Mouse (Mus musculus) mature B cell (primary cell): ENCODE data around the gene Gm8257.
"Not testable (repeated sequence)": the region's sequence is repeated elsewhere in the genome, so short reads cannot be mapped to it uniquely, and the experiment has no call there.

Source experiments
- in situ Hi-C: fragments of 300-500 bp; cut with MboI; formaldehyde crosslinking; loops from 2 replicates; pipeline ENCODE4 v1.14.3; 2019

Gm8257 gene

DNA sequence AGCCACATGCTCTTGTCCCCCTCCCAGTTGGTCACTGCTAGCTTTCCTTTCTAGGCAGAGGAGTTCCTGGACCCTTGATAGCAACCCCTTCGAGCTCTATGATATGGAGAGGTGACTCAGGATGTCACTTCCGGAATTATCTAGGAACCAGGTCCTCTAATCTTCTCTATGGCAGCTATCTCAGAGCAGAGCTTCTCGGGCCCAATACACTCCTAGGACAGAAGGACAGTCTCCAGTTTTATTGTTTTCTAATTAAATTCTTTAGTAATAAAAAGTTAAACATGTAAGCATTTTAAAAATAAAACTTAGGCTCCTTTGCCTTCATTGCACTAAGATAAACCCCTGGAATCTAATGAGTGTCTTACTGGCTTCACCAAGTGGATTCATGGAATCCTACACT is at the start of gene Gm8257:
Gene Gm8257, minus strand, starts transcription at position 101 of the 400 bp plus-strand sequence.
- in situ Hi-C loops, result not testable (repeated sequence)

DNA sequence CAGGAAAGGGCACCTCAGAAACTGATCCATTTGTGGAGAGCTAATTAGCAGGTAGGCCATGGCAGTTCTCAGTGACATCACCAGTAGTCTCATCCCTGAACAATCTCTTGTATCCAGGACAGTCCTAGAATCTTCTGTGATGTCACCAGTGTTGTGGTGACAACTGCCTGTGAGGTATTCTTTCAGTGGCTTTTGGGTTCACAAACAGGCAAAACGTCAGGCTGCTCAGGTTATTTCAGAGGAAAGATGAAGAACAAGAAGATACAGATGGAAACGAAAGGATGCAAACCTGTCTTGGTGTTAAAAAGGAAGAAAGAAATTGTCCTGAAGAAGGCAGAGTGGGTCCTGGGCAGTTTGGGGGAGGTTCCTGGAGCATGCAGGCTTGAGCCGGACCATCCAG is 44.0 kb upstream of the Gm8257 start, which contains the start of gene Gm8267:
Gene Gm8267, minus strand, starts transcription at position 101 of the 400 bp plus-strand sequence.
- in situ Hi-C loops, result no loop called here

DNA sequence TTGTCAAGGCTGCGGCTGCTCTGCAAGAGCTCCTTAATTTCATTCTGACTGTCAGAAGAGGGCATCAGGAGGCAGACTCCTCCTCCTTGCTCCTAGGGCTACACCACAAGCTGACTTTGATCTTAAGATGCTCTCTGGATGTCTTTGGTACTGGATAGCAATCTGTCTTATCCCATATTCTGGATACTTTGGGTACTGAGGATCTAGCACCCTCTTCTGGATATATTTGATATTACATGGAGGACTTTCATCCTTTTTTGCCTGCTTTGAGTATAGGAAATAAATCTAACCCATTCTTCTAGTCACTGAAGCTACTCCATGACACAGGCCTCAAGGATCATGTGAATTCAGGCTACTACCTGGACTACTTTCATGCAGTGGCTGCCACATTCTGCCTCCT is 36.5 kb upstream of the Gm8257 start:
- in situ Hi-C loops, result not testable (repeated sequence)

GRCm38 (mm10) chr14:44730711-44731110 is 24.5 kb upstream of the Gm8257 start:
- in situ Hi-C loops, result not testable (repeated sequence)

DNA sequence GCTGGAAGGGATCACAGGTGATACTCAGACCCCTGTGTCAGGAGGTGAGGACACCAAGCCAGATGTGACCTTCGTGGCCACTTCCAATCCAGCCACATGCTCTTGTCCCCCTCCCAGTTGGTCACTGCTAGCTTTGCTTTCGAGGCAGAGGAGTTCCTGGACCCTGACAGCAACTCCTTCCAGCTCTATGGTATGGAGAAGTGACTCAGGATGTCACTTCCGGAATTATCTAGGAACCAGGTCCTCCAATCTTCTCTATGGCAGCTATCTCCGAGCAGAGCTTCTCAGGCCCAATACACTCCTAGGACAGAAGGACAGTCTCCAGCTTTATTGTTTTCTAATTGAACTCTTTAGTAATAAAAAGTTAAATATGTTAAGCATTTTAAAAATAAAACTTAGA is 78.5 kb downstream of the Gm8257 start, which contains the start of gene Gm5624:
Gene Gm5624, minus strand, starts transcription at position 202 of the 400 bp plus-strand sequence.
- in situ Hi-C loops, result not testable (repeated sequence)
